Mouse (Mus musculus) layer of hippocampus, postnatal 10 days (tissue): ENCODE data around the gene Eno4. TPM values are rescaled to one million over a fixed set of nuclear protein-coding genes. Genes with fewer than 3 reads are reported as not detected.

Experiments
- DNase-seq, 2 experiments: peaks; one replicate each; pipeline ENCODE4 v3.0.0; 2021; ENCODE audit warnings: low spot score in 2 of 2
- microRNA-seq, 2 experiments: library from miRNA; unstranded; fragments of <30 nt; microRNA quantifications; one replicate each; pipeline ENCODE4 v1.2.0; 2021
- total RNA-seq, 2 experiments: library from RNA; stranded (reverse); gene quantifications; 2 replicates each; pipeline ENCODE4 v1.2.3; 2021

Eno4 gene
- total RNA-seq, 2 experiments from 2014 or later: 1.2 to 1.8 TPM

- DNase-seq: no peak
Measured at GRCm38 (mm10) chr19:58974126-58974525, 30.9 kb downstream of the Eno4 start.

GRCm38 (mm10) chr19:58975216-58975863 is 32.1 kb downstream of the Eno4 start:
- no peak for DNase-seq

GRCm38 (mm10) chr19:58978401-58979171 is 35.4 kb downstream of the Eno4 start:
- DNase-seq: peak in 1 of 2 experiments; percentile 41

GRCm38 (mm10) chr19:58979436-58980055 is 36.3 kb downstream of the Eno4 start:
- DNase-seq: no peak

- no peak for DNase-seq
Measured at GRCm38 (mm10) chr19:58980056-58980440, 36.8 kb downstream of the Eno4 start.

- DNase-seq: no peak
Measured at GRCm38 (mm10) chr19:58981571-58981970, 38.3 kb downstream of the Eno4 start.

GRCm38 (mm10) chr19:59002827-59003226 is 59.6 kb downstream of the Eno4 start:
- DNase-seq: no peak

GRCm38 (mm10) chr19:59006577-59007340 is 63.5 kb downstream of the Eno4 start:
- DNase-seq: no peak

- DNase-seq: no peak
Measured at GRCm38 (mm10) chr19:59010802-59011201, 67.6 kb downstream of the Eno4 start.

Small RNAs within 50 kb of the gene (microRNA-seq; reads per million reads assigned to microRNA genes)
- gene Mir3086: 7.4 to 11.8 reads per million in 2 experiments

Other genes with a start within 250 kb of the Eno4 start
- gene Pnliprp1, start 214.5 kb upstream of the Eno4 start, total RNA-seq: not detected
- under 1 TPM in 1 of 2 experiments, not detected in 1; 0.20 TPM for gene Pnliprp2, start 183.7 kb upstream of the Eno4 start, total RNA-seq
- gene 1700019N19Rik, start 149.0 kb upstream of the Eno4 start, total RNA-seq: under 1 TPM in 1 of 2 experiments, not detected in 1; 0.37 TPM
- 100 to 1,000 TPM; 232 to 243 TPM for gene Hspa12a, start 229 bp downstream of the Eno4 start, total RNA-seq
- gene Shtn1, start 132.7 kb downstream of the Eno4 start, total RNA-seq: 10 to 100 TPM; 79.0 to 91.8 TPM
- gene Vax1, start 226.6 kb downstream of the Eno4 start, total RNA-seq: 1 to 10 TPM; 1.7 to 2.9 TPM